Mouse (Mus musculus): Measurements from ENCODE around the gene Csnk1e. TPM values are rescaled to one million over a fixed set of nuclear protein-coding genes. Genes with fewer than 3 reads are reported as not detected.

Csnk1e gene
- polyA plus RNA-seq, 1 experiment from 2014 or later, result 81.0 TPM

- Histone ChIP-seq H3K4me2 (no peak overlapping the region), H3K9ac (no peak overlapping the region), H3K4me3 (no peak overlapping the region), H3K9me3 (no peaks in the 10 kb centered on the region), H3K27ac (no peak overlapping the region), H3K36me3 (peaks cover 49% of the 10 kb centered on the region), H3K4me1 (peaks cover 3% of the 10 kb centered on the region; the same call in 1 of the 2 replicates), H3K27me3 (no peaks in the 10 kb centered on the region)
- 87% methylated on average over 10 of the region's 10 CpGs for WGBS
- ATAC-seq (ENCODE audit: insufficient number of reproducible peaks, low FRiP score, low TSS enrichment, low read depth), result no peak
Observed at GRCm38 (mm10) chr15:79416460-79417085, 38.8 kb downstream of the Csnk1e start.

- H3K9ac ChIP-seq, result no peak overlapping the region
- no peak overlapping the region for H3K4me2 ChIP-seq
- no peak overlapping the region for H3K4me3 ChIP-seq
- WGBS, result 45% methylated on average over 4 of the region's 4 CpGs
- no peaks in the 10 kb centered on the region for H3K27me3 ChIP-seq
- peaks cover 3% of the 10 kb centered on the region; the same call in 1 of the 2 replicates for H3K4me1 ChIP-seq
- H3K36me3 ChIP-seq, result peaks cover 29% of the 10 kb centered on the region
- ATAC-seq (ENCODE audit: insufficient number of reproducible peaks, low FRiP score, low TSS enrichment, low read depth), result no peak
- H3K27ac ChIP-seq, result no peak overlapping the region
- no peaks in the 10 kb centered on the region for H3K9me3 ChIP-seq
Observed at GRCm38 (mm10) chr15:79414513-79414912, 40.9 kb downstream of the Csnk1e start.

GRCm38 (mm10) chr15:79413802-79414201, 41.6 kb downstream of the Csnk1e start:
- Histone ChIP-seq H3K27me3 (no peaks in the 10 kb centered on the region), H3K4me1 (peaks cover 3% of the 10 kb centered on the region; the same call in 1 of the 2 replicates), H3K9me3 (no peaks in the 10 kb centered on the region), H3K27ac (no peak overlapping the region; the same call in 1 of the 2 replicates), H3K4me2 (no peak overlapping the region), H3K9ac (no peak overlapping the region), H3K4me3 (no peak overlapping the region), H3K36me3 (peaks cover 22% of the 10 kb centered on the region)
- 70% methylated on average over 8 of the region's 8 CpGs for WGBS
- no peak for ATAC-seq (ENCODE audit: insufficient number of reproducible peaks, low FRiP score, low TSS enrichment, low read depth)

- WGBS, result 94% methylated on average over 3 of the region's 3 CpGs
- no peaks in the 10 kb centered on the region for H3K27me3 ChIP-seq
- peaks cover 3% of the 10 kb centered on the region; the same call in 1 of the 2 replicates for H3K4me1 ChIP-seq
- ATAC-seq (ENCODE audit: insufficient number of reproducible peaks, low FRiP score, low TSS enrichment, low read depth), result no peak
- peaks cover 16% of the 10 kb centered on the region for H3K36me3 ChIP-seq
- no peak overlapping the region for H3K4me2 ChIP-seq
- H3K27ac ChIP-seq, result no peak overlapping the region
- no peak overlapping the region for H3K9ac ChIP-seq
- no peak overlapping the region for H3K4me3 ChIP-seq
- H3K9me3 ChIP-seq, result no peaks in the 10 kb centered on the region
Observed at GRCm38 (mm10) chr15:79413201-79413600, 42.2 kb downstream of the Csnk1e start.

- Histone ChIP-seq H3K4me3 (no peak overlapping the region), H3K9ac (no peak overlapping the region), H3K36me3 (peaks cover 4% of the 10 kb centered on the region), H3K27ac (no peak overlapping the region), H3K4me1 (peaks cover 3% of the 10 kb centered on the region; the same call in 1 of the 2 replicates), H3K9me3 (no peaks in the 10 kb centered on the region), H3K4me2 (no peak overlapping the region), H3K27me3 (no peaks in the 10 kb centered on the region)
- ATAC-seq (ENCODE audit: insufficient number of reproducible peaks, low FRiP score, low TSS enrichment, low read depth), result no peak
- WGBS, result 52% methylated on average over 10 of the region's 10 CpGs
Observed at GRCm38 (mm10) chr15:79411363-79412065, 43.9 kb downstream of the Csnk1e start.

GRCm38 (mm10) chr15:79409077-79409573, 46.2 kb downstream of the Csnk1e start:
- Histone ChIP-seq H3K36me3 (no peaks in the 10 kb centered on the region), H3K27me3 (no peaks in the 10 kb centered on the region), H3K9me3 (no peaks in the 10 kb centered on the region), H3K9ac (no peak overlapping the region), H3K27ac (no peak overlapping the region), H3K4me1 (peaks cover 8% of the 10 kb centered on the region; the same call in 1 of the 2 replicates), H3K4me3 (no peak overlapping the region), H3K4me2 (no peak overlapping the region)
- ATAC-seq (ENCODE audit: insufficient number of reproducible peaks, low FRiP score, low TSS enrichment, low read depth), result no peak
- 80% methylated on average over 4 of the region's 4 CpGs for WGBS

GRCm38 (mm10) chr15:79406564-79406963, 48.8 kb downstream of the Csnk1e start:
- H3K4me3 ChIP-seq, result no peak overlapping the region
- no peaks in the 10 kb centered on the region for H3K27me3 ChIP-seq
- H3K9ac ChIP-seq, result no peak overlapping the region
- H3K9me3 ChIP-seq, result no peaks in the 10 kb centered on the region
- H3K4me2 ChIP-seq, result no peak overlapping the region
- no peak overlapping the region for H3K27ac ChIP-seq
- 76% methylated on average over 4 of the region's 4 CpGs for WGBS
- no peak for ATAC-seq (ENCODE audit: insufficient number of reproducible peaks, low FRiP score, low TSS enrichment, low read depth)
- H3K36me3 ChIP-seq, result no peaks in the 10 kb centered on the region
- H3K4me1 ChIP-seq, result peaks cover 21% of the 10 kb centered on the region

- no peak for ATAC-seq (ENCODE audit: insufficient number of reproducible peaks, low FRiP score, low TSS enrichment, low read depth)
- H3K27ac ChIP-seq, result peak overlapping the region; percentile 88; the same call in 1 of the 2 replicates
- H3K9me3 ChIP-seq, result no peaks in the 10 kb centered on the region
- H3K4me2 ChIP-seq, result no peak overlapping the region
- H3K27me3 ChIP-seq, result no peaks in the 10 kb centered on the region
- peaks cover 44% of the 10 kb centered on the region for H3K4me1 ChIP-seq
- no peak overlapping the region for H3K9ac ChIP-seq
- no peaks in the 10 kb centered on the region for H3K36me3 ChIP-seq
- H3K4me3 ChIP-seq, result no peak overlapping the region
- WGBS, result 29% methylated on average over 1 of the region's 1 CpGs
Observed at GRCm38 (mm10) chr15:79404277-79404676, 51.1 kb downstream of the Csnk1e start.

- peaks cover 47% of the 10 kb centered on the region for H3K4me1 ChIP-seq
- ATAC-seq (ENCODE audit: insufficient number of reproducible peaks, low FRiP score, low TSS enrichment, low read depth), result no peak
- peak overlapping the region; percentile 79 for H3K9ac ChIP-seq
Observed at GRCm38 (mm10) chr15:79403763-79404210, 51.6 kb downstream of the Csnk1e start.

GRCm38 (mm10) chr15:79402836-79403762, 52.3 kb downstream of the Csnk1e start, which contains the start of gene Tmem184b:
TSS of gene Tmem184b (minus strand) at chr15:79403569.
- Histone ChIP-seq H3K9me3 (no peaks in the 10 kb centered on the region), H3K27me3 (no peaks in the 10 kb centered on the region), H3K9ac (peak within 1 kb of the TSS; percentile 79), H3K27ac (peak within 1 kb of the TSS; percentile 88), H3K36me3 (0 out of 2 replicates have a peak, but pooled peaks cover 3% of the 10 kb centered on the region), H3K4me2 (peak within 1 kb of the TSS; percentile 79), H3K4me1 (peaks cover 47% of the 10 kb centered on the region), H3K4me3 (peak within 1 kb of the TSS; percentile 92)
- WGBS, result under 1% methylated on average over 90 of the region's 90 CpGs
- peak; percentile 84 for ATAC-seq (ENCODE audit: insufficient number of reproducible peaks, low FRiP score, low TSS enrichment, low read depth)

More at GRCm38 (mm10) chr15:79403763-79404210, 51.6 kb downstream of the Csnk1e start:
- Histone ChIP-seq H3K4me2 (peak overlapping the region; percentile 79), H3K27me3 (no peaks in the 10 kb centered on the region), H3K36me3 (no peaks in the 10 kb centered on the region), H3K27ac (peak overlapping the region; percentile 88), H3K9me3 (no peaks in the 10 kb centered on the region), H3K4me3 (peak overlapping the region; percentile 92)
- 13% methylated on average over 9 of the region's 9 CpGs for WGBS

GRCm38 (mm10) chr15:79402176-79402575, 53.2 kb downstream of the Csnk1e start:
- WGBS, result 11% methylated on average over 5 of the region's 5 CpGs
- no peak for ATAC-seq (ENCODE audit: insufficient number of reproducible peaks, low FRiP score, low TSS enrichment, low read depth)
- peaks cover 47% of the 10 kb centered on the region for H3K4me1 ChIP-seq
- peak overlapping the region; percentile 92 for H3K4me3 ChIP-seq
- H3K9ac ChIP-seq, result peak overlapping the region; percentile 79
- no peaks in the 10 kb centered on the region for H3K27me3 ChIP-seq
- H3K9me3 ChIP-seq, result no peaks in the 10 kb centered on the region
- peak overlapping the region; percentile 88 for H3K27ac ChIP-seq
- peak overlapping the region; percentile 79 for H3K4me2 ChIP-seq
- H3K36me3 ChIP-seq, result 0 out of 2 replicates have a peak, but pooled peaks cover 8% of the 10 kb centered on the region
